Mouse (Mus musculus): ENCODE measurements at regions not wholly inside any gene's neighbourhood (a gene's known extent, or its start where the extent isn't known, plus 50 kb on each side); places are given as distances from the start of the nearest gene placed in this dataset.

DNA sequence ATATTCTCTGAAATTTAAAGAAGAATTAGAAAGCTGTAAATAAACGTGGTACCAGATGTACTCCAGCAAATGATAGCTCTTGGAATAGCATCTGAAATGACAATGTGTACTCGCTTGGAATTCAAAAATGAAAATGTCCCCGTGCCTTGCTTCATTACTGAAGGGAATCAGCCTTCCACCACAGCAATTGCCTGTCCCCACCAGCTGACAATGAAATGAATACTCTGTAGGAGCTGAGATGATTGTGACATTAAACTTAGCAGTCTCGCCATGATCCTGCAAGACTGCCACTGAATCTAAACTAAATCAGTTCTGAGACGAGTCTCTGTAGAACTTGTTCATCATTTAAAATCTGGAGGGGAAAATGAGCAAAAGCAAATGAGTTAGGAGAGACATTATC, 104.9 kb upstream of the Slc13a1 start:
- no peak for DNase-seq (ENCODE audit: extremely low spot score in 1 of 2, low spot score in 1 of 2)

DNA sequence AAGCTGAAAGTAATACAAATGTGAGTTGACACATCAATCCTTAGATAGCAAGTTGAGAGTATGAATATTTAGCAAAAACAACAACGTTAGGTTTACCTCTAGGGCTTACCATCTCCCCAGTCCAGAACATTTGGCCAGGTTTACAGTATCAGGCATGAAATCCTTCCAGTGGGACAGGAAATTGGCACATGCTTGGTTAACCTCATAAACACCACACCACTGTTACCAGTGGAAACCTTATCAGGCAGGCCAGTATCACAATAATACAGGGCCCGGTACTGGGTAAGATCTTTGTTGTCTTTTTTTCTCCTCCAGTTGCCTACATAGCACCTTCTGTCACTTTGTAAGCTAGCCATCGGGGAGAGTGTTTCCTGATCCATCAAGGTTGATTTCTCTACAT, 101.7 kb upstream of the Slc13a1 start:
- DNase-seq (ENCODE audit: extremely low spot score in 1 of 2, low spot score in 1 of 2): no peak

DNA sequence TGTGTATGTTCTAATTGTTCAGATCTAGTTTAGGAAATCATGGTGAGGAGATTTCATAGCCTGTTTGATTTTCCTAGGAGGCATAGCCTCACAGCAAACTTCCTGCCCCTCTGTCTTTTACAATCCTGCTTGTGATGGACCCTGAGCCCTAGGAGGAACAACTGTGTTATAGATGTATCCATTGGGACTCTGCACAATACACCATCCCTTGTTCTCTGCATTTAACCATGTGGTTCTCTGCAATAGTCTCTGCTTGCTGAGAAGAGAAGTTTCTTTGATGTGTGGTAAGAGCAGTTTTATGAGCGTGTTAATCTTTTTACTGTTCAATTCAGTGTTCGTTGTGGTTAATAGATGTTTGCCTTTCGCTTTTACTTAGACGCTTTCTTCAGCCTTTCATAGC, 95.9 kb upstream of the Slc13a1 start:
- DNase-seq (ENCODE audit: extremely low spot score in 1 of 2, low spot score in 1 of 2): no peak

DNA sequence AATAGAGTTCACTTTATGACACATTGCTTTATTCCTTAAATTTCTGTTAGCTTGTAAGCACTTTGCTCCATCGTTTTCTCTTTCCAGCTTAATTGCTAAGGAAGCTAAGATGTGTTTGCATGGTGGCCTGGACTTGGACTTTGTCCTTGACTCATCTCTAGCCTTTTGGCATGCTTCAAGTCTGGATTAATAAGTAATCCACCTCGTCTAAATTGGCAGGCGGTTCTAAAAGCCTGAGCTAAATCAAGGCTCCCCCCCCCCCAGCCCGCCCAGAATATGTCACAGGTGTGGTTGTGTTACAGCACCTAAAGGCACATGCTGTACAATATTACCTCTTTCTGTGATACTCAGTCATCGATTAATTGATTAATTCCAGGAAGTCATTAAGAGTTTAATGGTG, 94.7 kb upstream of the Slc13a1 start:
- DNase-seq (ENCODE audit: extremely low spot score in 1 of 2, low spot score in 1 of 2): no peak

DNA sequence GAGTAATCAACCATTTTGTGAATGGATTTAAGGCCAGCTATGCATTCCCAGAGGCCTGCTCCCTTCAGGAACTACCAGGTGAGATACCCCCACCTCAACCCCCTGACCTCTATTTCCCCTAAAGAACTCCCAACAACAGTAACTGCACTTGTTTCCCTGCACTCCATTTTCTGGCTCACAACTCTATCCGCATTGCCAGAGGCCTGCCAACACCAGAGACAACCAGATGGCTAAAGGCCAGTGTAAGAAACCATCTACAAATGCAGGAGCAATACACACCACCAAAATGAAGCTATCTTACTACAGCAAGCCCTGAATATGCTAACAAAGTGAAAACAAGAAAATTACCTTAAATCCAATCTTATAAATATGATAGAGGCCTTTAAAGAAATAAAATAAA, 77.7 kb upstream of the Slc13a1 start:
- no peak for DNase-seq (ENCODE audit: extremely low spot score in 1 of 2, low spot score in 1 of 2)

DNA sequence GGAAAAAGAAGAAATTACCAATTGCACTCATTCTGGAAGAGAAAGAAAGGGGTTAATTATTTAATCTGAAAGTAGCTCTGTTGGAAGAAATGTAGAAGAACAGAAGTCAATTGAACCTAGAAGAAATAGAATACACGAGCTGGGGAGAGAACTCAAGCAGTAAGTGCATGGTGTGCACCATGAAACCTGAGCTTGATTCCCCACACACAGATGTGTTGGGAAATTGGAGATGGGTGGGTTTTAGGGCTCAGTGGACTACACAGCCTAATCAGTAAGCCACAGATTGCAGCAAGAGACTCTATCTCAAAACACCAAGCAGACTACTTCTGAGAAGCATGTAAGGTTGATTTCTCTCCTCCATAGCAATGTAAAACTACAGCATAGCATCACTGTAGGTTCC, 70.6 kb upstream of the Slc13a1 start:
- no peak for DNase-seq (ENCODE audit: extremely low spot score in 1 of 2, low spot score in 1 of 2)

DNA sequence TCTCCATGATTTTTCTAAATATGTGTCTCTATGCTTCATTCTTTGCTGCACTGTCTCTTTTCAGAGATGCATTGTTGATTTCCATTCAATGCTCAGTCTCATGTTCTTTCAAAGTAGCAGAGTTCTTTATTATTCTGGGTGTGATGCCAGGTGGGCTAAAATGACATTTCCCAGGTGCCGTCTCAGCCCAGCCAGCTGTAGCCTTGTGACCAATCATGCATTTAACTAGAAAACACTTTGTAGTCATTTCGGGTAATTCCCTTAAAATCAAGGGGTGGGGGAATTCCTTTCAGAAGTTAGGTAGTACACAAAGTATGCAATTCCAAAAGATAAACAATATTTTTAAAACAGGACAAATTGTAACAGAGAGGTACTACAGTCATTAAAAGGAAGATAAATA, 70.2 kb upstream of the Slc13a1 start:
- no peak for DNase-seq (ENCODE audit: extremely low spot score in 1 of 2, low spot score in 1 of 2)

DNA sequence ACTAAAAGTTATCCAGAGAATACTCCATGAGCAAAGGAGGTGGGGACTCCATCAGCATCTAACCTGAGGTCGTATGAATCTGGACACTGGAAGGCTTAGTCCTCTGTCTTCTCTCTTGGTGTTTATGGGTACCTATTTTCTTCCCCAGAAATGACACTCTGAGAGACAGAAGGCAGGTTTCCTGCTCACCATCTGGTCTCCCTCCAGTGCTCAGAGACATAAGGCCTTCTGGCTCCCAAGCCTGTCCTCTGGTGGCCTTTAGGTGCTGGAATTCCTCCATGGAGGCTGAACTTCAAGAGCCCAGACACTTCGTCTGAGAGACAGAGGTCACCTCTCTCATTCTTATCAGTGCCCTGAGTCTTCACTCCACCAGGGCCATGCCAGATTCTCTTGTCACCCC, 65.7 kb upstream of the Slc13a1 start:
- no peak for DNase-seq (ENCODE audit: extremely low spot score in 1 of 2, low spot score in 1 of 2)

DNA sequence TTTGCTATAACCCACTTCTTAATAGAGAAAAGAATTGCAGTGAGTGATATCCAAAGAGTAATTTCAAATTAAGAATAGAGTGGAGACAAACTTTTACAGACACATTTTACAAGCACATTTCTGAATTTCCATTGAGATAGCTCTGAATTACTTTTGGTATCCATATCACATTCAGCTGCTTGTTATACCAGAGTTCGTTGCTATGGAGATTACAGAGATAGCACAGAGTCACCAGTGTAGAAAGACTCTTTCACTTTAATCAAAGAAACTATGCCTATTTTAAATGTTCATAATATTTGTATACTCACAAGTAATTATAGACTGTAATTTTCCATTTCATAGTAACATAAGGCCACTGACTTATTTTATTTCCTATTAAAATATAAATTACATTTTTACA, 52.7 kb upstream of the Slc13a1 start:
- DNase-seq (ENCODE audit: extremely low spot score in 1 of 2, low spot score in 1 of 2): no peak

DNA sequence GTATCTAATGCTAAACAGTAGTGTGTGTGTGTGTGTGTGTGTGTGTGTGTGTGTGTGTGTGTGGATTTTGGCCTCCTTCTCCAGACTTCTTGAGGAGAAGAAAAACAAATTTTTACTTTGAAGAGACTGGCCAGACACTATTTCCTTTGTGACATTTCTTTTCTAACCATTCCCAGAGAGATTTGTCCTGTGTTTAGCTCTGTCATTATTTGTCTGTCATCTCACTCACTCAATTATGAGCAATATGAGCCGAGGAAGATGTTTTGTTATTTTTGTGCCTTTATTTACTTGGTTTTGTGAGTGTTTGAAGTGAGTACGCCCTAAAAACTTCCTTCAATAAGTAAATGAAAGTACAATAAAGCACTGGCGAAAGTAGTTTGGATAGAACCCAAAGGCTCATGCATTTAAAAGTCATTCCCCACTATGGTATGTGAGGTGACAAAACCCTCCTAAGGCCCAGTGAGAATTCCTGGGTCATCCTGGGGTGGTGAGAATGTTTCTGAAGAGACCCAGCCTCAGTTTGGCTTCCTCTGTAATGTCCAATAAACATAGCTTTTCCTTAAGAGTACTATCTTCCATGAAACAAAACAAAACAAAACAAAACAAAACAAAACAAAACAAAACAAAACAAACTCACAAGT, 52.1 kb upstream of the Slc13a1 start:
- no peak for DNase-seq (ENCODE audit: extremely low spot score in 1 of 2, low spot score in 1 of 2)
